Mouse (Mus musculus) lung, postnatal 14 days (tissue): ENCODE results near the gene Cwc25.
"Not testable (repeated sequence)": the region's sequence is repeated elsewhere in the genome, so short reads cannot be mapped to it uniquely, and the experiment has no call there.

ENCODE experiments used
- DNase-seq: peaks from one replicate; pipeline ENCODE4 v3.0.0; 2021

Gene Cwc25

DNA sequence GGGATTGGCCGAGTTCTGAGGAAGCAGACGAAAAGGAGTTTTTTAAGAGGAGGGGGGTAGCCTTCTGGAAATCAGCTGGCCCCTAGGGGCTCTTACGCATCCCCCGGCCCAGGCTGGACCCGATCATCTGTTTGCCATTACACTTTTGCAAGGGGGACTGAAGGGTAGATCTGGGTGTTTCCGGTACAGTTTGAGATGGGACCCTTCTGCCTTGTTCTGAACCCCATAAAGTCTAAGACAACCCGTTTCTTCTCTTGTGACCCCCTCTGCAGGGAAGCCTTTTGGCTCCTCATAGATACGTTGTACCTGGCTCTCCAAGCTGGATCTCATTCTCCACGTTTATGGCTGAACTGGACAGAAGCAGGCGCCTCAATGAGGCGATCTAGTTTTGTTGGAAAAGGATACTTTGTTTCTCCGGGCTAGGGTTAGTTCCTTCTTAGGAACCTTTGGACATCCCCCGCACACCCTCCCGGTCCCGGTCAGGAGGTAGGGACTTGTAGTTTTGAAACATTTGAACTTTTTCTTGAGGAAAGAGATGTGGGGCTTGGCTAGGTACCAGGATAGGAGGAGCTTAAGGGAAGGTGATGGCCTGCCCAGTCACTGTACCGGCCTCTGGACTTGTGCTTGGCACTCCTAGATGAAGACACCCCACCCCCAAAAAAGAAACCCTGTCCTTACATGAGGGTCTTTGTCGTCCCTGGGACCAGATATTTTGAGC lies 34.5 kb upstream of the Cwc25 start:
- DNase-seq: peak; percentile 56

DNA sequence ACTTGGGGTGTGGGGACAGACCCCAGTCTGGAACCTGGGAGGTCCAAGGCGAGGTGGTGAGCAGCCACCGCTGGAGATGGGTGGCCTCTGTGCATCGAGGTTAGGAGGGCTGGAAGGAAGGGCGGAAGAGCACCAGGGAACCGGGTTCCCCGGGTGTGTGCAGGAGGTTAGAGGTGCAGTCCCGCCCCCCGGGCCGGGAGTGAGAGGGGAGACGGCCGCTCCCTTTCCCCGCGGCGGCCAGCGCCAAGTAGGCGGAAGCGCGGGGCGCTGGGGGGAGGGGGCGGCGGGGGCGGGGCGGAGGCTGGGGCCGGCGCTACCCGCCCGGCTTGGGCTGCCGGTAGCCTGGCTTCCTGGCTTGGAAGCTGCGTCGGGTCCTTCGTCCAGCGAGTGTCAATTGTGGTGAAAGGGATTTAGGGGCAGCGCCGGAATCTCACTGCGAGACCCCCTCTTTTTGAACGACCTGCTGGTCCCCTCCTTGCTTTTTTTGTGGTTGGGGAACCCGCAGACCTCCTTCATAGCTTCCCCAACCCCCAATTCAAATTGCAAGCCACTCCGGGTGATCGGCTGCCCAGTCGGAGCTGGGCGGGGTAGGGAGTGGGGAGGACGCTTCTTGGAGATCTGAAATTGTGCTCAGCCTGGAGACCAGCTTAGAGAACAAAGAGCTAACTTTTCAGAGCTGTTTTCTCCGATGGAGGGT lies 33.8 kb upstream of the Cwc25 start:
- DNase-seq: peak; percentile 81

DNA sequence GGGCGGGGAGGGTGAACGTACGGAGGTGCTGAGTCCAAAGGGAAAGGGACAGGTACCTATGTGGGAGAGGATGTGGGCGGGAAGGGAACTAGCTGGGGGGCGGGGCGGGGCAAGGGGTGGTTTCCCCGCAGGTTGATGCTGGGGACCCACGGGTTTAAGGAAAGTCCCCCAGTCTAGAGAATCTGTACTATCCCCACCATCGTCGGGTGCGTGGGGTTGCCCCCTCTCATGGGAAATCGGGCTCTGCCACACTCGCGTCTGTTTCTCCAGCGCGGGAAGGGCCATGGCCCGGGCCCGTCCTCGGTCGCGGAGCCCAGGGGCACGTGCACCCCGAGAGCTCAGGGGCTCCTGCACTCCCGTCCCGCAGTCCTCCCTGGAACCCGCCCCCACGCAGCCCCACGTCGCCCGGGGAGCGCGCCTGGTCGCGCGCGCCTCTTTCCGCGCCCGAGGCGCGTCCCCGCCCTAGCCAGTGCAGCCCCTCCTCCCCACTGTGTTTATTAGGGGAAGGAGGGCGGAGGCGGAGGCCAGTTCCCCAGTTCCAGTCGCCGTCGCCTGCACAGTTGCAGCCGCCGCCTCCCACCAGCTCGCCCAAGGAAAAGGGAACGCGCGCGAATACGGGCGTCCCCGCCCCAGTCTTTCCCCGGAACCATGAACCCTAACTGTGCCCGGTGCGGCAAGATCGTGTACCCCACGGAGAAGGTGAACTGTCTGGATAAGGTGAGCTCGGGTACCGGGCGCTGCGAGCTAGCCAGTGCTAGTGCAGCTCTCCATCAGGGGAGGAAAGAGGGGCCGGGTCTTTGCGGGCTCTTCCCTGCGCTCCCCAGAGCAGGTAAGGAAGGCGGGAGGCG lies 33.0 kb upstream of the Cwc25 start:
- peak; percentile 88 for DNase-seq

DNA sequence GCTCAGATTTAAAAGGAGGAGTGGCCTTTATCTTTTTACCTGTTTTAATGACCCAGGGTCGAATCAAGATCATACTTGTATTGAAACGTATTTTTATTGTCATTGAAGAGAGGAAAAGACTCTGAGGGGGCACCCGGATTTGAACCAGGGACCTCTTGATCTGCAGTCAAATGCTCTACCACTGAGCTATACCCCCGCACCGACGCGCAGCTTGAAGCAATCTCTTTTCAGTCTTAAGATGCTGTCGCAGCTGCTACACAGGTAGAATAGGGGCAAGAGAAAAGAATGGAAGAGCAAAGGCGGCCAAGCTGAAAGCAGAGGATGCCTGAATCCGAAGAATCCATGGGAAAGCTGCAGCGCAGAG lies 32.4 kb upstream of the Cwc25 start, which contains the start of gene Lasp1:
Gene Lasp1, plus strand, starts transcription at position 219 of the 364 bp plus-strand sequence.
- DNase-seq: peak; percentile 89

DNA sequence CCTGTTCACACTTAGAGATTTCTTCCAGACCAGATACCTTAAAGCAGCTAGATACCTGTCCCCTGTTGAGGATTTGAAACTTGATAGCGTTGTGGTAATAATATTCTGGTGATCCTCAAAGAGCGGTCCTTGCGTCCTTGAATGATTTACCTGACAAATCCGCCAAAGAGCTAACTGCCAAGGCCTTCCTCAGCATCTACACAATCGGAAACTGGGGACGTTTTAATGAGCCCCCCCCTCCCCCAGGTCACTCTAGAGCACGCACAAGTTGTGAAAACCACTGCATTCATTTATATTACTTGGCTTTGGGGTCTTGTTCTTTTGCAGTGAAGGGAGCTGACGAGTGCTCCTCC lies 31.7 kb upstream of the Cwc25 start:
- no peak for DNase-seq

DNA sequence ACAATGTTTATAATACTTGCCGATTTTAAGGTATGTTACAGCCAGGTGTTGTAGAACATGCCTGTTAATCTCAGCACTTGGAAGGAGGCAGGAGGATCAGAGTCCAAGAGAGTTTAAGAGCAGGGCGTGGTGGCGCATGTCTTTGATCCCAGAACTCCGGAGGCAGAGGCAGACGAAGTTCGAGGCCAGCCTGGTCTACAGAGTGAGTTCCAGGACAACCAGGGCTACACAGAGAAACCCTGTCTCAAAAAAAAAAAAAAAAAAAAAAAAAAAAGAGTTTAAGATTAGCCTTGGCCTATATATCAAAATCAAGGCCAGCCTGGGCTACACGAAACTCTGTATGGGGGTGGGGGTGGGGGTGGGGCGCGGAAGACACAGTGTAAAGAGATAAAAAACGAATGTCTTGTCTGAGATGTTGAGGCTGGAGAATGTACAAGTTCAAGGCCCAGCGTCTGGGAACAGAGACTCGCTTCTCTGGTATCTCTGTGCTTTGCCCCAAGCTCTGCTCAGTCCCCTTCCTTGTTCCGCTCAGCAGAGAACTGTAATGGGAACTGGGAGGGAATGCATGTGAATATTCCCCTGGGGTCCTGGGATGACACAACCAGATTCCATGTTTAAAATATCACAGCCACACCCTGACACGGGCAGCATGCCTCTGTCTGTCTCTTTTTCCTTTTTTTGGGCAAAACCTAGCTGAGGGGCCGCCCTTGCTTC lies 31.2 kb upstream of the Cwc25 start:
- DNase-seq: no peak

DNA sequence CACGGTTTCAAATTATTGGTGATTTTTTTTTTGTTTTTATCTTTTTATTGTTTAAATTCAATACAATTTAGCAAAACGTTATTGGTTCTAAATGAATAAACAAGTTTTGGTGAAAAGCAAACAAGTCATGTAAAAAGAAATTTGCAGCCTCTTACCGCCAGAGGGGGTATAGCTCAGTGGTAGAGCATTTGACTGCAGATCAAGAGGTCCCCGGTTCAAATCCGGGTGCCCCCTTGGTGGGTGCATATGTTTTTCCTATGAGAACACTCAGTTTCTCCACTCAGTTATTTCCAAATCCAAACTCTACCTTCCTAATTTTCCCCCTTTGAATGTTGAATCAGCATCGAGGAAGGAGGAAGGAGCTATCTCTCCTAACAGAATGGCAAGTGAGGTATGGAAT lies 30.6 kb upstream of the Cwc25 start:
- peak; percentile 77 for DNase-seq

DNA sequence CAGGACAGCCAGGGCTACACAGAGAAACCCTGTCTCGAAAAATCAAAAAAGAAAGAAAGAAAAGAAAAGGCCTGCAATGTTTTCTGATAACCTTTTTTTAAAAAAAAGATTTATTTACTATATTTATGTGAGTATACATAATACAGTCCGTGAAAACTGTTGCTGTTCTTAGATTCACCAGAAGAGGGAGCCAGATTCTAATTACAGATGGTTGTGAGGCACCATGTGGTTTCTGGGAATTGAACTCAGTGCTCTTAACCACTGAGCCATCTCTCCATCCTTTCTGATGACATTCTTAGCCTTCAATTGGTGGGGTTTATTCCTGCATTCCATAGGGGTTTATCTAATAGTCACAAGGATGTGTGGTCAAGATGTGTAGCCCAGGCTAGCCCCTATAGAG lies 26.8 kb upstream of the Cwc25 start:
- DNase-seq: peak; percentile 78

DNA sequence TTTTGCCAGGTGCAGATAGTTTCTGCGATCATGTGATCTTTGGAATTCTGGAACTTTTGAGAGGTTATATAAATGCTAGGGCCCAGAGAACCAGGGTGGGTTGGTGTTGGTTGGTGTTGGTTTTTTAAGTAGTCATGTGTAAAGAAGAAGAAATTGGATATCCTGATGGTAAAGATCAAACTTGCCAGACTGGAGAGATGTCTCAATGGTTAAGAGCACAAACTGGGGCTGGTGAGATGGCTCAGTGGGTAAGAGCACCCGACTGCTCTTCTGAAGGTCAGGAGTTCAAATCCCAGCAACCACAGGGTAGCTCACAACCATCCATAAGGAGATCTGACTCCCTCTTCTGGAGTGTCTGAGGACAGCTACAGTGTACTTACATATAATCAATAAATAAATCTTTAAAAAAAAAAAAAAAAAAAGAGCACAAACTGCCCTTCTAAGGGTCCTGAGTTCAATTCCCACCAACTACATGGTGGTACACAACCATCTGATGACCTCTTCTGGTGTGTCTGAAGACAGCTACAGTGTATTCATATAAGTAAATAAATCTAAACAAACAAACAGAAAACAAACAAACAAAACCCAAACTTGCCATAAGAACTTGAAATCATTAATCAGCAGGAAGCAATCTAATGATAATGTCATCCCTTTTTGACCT lies 24.6 kb upstream of the Cwc25 start:
- DNase-seq: not testable (repeated sequence)

DNA sequence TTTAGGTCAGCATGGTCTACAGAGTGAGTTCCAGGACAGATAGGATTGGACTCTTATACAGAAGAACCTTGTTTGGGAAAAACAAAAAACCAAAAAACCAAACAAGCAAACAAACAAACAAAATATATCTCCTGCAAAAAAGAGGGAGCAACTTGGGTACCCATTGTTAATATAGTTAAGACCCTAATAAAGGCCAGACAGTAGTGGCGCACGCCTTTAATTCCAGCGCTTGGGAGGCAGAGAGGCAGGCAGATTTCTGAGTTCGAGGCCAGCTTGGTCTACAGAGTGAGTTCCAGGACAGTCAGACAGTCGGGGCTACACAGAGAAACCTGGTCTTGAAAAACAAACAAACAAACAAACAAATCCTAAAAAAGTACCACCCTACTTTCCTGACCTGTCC lies 23.4 kb upstream of the Cwc25 start:
- DNase-seq: no peak

DNA sequence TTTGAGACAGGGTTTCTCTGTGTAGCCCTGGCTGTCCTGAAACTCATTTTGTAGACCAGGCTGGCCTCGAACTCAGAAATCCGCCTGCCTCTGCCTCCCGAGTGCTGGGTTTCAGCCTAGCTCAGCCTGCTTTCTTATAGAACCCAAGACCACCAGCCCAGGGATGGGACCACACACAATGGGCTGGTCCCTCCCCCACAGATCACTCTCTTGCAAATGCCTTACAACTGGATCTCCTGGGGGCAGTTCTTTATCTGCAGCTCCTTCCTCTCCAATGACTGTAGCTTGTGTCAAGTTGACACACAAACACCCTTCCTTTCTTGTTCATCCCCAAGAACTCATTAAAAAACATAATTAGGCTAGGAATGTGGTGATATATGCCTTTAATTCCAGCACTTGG lies 21.6 kb upstream of the Cwc25 start:
- DNase-seq: no peak

DNA sequence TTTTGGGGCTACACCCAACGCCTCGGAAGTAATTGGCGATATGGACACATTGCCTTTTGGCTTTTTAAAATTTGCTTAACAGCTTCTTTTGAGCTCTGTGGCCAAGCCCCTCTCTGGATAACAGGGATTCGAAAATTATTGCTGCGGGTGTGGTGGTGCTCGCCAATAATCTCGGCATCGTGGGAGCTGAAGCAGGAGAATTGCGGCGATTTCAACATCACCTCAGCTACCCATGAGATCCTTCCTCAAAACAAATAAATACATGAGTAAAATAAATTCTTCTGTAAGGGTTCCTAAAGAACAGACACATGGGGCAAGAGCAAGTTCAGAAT lies 16.2 kb upstream of the Cwc25 start:
- DNase-seq: no peak

DNA sequence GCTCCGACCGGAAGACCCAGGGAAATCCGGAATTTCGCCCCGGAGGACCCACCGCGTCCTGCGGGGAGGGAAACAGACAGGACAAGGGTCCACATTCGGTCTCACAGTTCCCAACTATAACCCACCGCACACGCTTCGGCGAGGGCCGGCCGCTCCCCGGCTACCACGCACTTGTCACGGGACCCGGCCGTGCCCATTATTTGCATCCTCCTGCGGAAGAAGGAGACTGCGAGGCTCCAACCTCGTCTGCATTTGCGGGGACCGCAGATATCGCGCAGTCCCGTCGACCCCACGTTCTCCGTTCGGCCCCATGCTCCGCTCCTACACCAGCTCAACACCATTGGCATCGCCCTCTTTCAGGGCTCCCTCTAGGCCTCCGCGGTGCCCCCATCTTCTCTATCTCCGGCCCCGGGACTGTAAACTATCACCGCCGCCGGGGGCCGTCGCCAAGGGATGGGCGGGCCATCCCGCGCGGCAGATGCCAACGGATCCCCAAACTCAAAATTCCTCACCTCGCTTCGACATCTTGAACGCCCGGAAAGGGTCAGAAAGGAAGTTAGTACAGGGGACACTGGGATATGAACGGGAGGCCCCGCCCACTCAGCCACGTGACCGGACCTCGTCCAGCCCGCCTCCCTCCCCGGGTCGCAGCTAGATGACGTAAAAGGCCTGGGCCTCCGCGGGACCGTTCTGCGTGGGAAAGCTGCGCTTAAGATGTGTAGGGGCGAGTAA lies 15.6 kb upstream of the Cwc25 start, which contains the start of gene Rpl23:
Gene Rpl23, minus strand, starts transcription at position 606 of the 732 bp plus-strand sequence.
- DNase-seq: peak; percentile 100

DNA sequence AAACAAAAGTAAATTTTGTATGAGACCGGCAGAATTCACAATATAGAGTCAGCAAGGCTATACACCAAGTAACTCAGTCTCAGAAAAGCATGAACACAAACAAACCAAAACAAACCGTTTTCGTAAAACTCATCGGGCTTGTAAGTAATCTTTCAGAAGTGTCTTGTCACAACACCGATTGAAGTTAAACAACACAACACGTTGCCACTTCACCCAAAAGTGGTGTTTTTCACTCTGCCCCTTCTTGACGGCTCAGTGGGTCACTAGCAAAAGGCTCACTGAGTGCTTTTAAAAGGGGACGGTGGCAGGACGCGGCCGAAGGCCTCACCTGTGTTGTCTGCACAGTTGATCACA lies 15.1 kb upstream of the Cwc25 start:
- DNase-seq: no peak

DNA sequence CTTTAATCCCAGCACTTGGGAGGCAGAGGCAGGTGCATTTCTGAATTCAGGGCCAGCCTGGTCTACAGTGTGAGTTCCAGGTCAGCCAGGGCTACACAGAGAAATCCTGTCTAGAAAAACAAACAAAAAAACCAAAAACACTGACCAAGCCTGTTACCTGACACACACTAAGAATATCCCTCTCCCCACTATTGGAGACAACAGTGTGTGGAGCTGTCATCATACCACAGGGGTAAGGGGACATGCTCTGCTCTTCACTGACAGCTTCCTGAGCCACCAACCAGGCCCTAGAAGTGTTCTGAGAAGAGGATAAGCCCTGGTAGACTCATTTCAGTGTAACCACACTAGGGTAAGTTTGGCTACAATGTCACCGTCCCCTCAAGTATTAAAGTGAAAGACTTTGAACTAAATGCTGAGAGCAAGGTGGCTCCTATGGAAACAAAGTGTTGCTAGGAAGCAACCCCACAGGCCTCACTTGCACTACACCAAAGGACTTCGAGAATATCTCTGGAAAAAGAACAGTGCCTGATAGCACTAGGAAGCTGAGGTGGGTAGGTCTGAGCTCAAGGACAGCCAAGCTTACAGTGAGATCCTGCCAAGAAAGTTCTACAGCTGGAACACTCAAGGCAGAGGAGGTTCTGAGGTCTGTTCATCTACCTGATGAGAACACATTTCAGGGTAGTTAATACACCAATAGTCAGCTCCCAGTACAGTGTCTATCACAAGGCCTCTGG lies 13.8 kb upstream of the Cwc25 start:
- no peak for DNase-seq

DNA sequence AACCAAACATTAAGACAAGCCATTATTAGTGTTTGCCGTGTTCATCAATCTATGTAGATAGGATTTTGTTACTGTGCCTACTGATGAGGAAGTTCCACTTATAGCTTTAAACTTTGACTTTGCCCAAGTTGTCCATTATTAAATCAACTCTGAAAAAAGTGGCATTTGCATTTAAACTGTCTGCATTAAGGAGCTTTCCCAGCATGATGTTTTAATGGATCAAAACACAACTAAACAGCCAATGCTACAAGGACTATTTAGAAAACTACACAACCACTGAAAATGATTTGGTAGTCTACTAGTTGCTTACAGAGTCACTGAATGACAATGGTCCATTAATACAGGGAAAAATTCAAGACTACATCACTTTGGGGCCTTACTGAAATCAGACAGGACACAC lies 12.6 kb upstream of the Cwc25 start:
- DNase-seq: no peak

DNA sequence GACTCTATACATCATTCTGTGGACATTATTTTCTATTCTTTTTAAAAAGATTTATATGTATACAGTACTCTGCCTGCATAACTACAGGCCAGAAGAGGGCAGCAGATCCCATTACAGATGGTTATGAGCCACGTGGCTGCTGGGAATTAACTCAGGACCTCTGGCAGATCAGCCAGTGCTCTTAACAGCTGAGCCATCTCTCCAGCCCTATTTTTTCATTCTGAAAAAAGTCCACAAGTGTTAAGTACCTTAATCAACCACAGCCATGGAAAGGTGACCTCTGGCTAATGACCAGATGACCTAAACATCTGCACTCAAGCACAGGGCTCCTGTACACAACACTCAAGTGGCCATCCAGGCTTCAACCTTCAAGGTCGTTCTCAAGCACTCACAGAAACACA lies 10.8 kb upstream of the Cwc25 start:
- peak; percentile 17 for DNase-seq

DNA sequence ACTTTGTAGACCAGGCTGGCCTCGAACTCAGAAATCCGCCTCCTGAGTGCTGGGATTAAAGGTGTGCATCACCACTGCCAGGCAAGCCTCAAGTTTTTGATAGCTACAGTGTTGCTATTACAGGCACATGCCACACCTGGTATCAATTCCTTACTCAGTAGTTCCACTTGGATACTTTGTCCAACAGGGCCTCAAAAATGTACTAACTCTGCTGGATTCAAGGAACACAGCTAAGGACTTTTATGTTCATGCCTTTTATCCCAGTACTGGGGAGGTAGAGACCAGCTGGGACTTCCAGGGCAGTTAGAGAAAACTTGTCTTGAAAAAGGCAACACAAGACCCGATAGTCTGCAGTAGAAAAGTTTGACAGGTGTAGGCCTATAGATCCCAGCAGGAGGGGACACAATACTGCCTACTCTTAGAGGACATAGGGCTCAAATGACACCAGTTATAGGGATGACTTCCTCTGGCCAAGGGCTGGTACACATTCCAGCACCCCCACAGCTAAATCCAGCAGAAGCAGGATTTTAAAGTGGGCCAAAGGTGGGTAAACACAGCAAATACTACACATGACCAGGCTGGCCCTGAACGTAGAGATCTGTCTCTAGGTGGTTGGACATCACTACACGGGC lies 10.3 kb upstream of the Cwc25 start:
- no peak for DNase-seq

DNA sequence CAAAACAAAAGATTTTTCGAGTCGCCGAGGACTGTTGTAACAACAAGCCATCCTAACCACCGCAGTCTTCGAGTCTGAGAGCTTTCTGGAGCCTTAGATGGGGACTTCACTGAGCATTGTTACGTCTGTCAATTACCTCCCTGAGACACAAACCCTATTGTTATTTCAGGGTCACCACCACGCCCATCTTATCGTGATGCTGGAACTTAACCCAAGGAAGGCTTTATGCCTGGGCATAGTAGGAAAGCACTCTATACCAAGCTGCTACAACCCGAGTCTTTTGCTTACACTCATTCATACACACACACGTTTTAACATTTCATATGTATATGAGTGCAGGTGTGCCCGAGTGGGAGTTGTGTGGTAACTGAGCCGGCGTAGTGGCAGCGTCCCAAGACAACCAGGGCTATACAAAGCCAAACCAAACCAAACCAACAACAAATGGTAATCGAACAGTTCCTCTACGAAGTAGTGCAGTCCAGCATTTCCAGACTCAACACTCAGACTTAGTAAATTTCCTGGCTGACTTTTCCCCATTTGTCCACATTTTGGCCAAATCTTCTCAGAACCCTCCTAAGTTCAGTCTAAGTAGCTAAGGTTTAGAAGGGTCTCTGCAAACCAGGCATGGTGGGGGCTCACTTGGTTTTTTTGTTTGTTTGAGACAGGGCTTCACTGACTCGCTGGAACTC lies 9.6 kb upstream of the Cwc25 start, which contains the start of gene 1700001P01Rik:
Gene 1700001P01Rik, minus strand, starts transcription at position 111 of the 689 bp plus-strand sequence.
- DNase-seq: no peak

DNA sequence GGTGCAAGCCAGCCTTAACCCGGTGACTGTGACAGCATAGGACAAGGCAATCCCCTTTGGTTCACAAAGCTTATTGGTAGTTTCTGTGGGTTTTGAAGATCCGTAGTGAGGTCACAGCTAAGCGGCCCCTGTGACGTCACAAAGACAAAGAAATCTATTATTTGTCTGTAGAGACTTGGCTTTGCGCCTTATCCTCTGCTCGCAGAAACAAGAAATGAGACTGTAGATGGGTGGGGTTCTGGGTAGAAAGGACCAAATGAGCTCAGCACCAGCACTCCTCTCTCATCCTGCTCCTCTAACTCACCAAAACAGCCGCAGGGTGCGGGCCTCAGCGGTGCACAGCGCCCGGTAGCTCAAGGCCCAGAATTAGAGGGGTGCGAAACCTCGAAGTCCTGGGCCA lies 8.8 kb upstream of the Cwc25 start:
- DNase-seq: no peak
